Mouse (Mus musculus) effector memory CD4-positive, alpha-beta T cell, adult 5 months (primary cell): ENCODE results near the gene Slc4a10. TPM values are rescaled to one million over a fixed set of nuclear protein-coding genes. Genes with fewer than 3 reads are reported as not detected.

Experiments used
- polyA plus RNA-seq: library from polyadenylated mRNA; unstranded; fragments of 100-300 nt; shearing (Covaris generic); gene quantifications from one replicate; pipeline ENCODE4 v1.2.1, GENCODE M21; 2017

The Slc4a10 gene
- 0.32 TPM for polyA plus RNA-seq

DNA sequence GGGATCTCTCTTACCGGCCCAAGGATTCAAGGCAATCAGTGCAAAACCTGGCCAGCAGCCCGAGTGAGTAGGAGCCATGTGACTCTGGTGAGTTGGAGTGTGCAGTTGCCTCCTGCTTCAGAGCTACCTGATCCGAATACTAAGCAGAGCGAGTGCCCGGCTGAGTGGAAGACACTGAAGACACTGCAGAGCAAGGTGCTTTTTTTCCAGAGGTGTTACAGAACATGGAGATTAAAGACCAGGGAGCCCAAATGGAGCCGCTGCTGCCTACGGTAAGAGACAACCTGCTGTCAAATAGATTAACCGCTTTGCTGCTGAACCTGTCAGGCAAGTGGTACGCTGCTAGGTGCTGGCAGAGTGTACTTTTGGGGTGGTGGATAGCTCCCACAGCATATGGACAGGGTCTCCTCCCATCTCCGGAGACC is at the start of gene Slc4a10:
TSS of gene Slc4a10 (plus strand) at position 42 of the 425 bp plus-strand sequence.

Other genes with a start within 250 kb of the Slc4a10 start
- gene Tbr1, start 243.5 kb upstream of the Slc4a10 start, polyA plus RNA-seq: not detected